Mouse (Mus musculus) megakaryocyte, embryonic 14.5 days (primary cell): ENCODE results near the gene Ghsr. TPM values are rescaled to one million over a fixed set of nuclear protein-coding genes. Genes with fewer than 3 reads are reported as not detected.

ENCODE experiments used
- H3K27me3 ChIP-seq: replicated peaks from 2 replicates; pipeline ENCODE3; 2012; ENCODE audit warnings: inconsistent platforms
- H3K36me3 ChIP-seq: replicated peaks from 2 replicates; pipeline ENCODE3; 2012; ENCODE audit warnings: low read length, inconsistent platforms, mixed read lengths
- H3K4me1 ChIP-seq: 2 replicates; pipeline ENCODE4 v1.6.1; 2012; ENCODE audit warnings: inconsistent platforms
- H3K4me3 ChIP-seq: replicated peaks from 2 replicates; pipeline ENCODE3; 2012; ENCODE audit warnings: moderate library complexity, mild to moderate bottlenecking, inconsistent platforms
- H3K9me3 ChIP-seq: 2 replicates; pipeline ENCODE4 v1.6.1; 2012; ENCODE audit warnings: inconsistent platforms
- FLI1 ChIP-seq: IDR thresholded peaks from 2 replicates; pipeline ENCODE4 v1.6.1; 2012; ENCODE audit warnings: low read length, inconsistent platforms, mixed read lengths
- GATA1 ChIP-seq: IDR thresholded peaks from 3 replicates; pipeline ENCODE4 v1.6.1; 2012; ENCODE audit warnings: mixed read lengths, low read length, inconsistent platforms, borderline replicate concordance
- polyA plus RNA-seq: library from polyadenylated mRNA; stranded (reverse); fragments of >175 nt; gene quantifications from 2 replicates; pipeline ENCODE4 v1.2.3, GENCODE M21; 2012; ENCODE audit warnings: low replicate concordance; ENCODE audit not compliant: insufficient read depth

Gene Ghsr
- polyA plus RNA-seq, 1 experiment: 0.08 TPM

- peaks cover under 1% of the 10 kb centered on the region; the same call in 1 of the 2 replicates for H3K9me3 ChIP-seq
- H3K4me1 ChIP-seq: no peaks in the 10 kb centered on the region
- TF ChIP-seq GATA1 (no peak), FLI1 (no peak)
- H3K27me3 ChIP-seq: no peaks in the 10 kb centered on the region
- no peak overlapping the region for H3K4me3 ChIP-seq
- no peaks in the 10 kb centered on the region for H3K36me3 ChIP-seq
These were observed 35.3 kb downstream of the Ghsr start for GRCm38 (mm10) chr3:27406440-27406839.

GRCm38 (mm10) chr3:27408564-27408963 is 37.4 kb downstream of the Ghsr start:
- no peaks in the 10 kb centered on the region for H3K27me3 ChIP-seq
- TF ChIP-seq FLI1 (no peak), GATA1 (no peak)
- H3K4me3 ChIP-seq: no peak overlapping the region
- H3K36me3 ChIP-seq: no peaks in the 10 kb centered on the region
- no peaks in the 10 kb centered on the region for H3K9me3 ChIP-seq
- no peaks in the 10 kb centered on the region for H3K4me1 ChIP-seq

- Histone ChIP-seq H3K36me3 (no peaks in the 10 kb centered on the region), H3K4me1 (no peaks in the 10 kb centered on the region), H3K9me3 (0 out of 2 replicates have a peak, but pooled peaks cover 3% of the 10 kb centered on the region), H3K27me3 (no peaks in the 10 kb centered on the region), H3K4me3 (no peak overlapping the region)
- TF ChIP-seq GATA1: no peak
- TF ChIP-seq FLI1: no peak
These were observed 40.1 kb downstream of the Ghsr start for GRCm38 (mm10) chr3:27411286-27411685.

GRCm38 (mm10) chr3:27413566-27413965 is 42.4 kb downstream of the Ghsr start:
- no peak overlapping the region for H3K4me3 ChIP-seq
- H3K4me1 ChIP-seq: no peaks in the 10 kb centered on the region
- 0 out of 2 replicates have a peak, but pooled peaks cover 3% of the 10 kb centered on the region for H3K9me3 ChIP-seq
- no peak for TF ChIP-seq FLI1
- TF ChIP-seq GATA1: no peak
- no peaks in the 10 kb centered on the region for H3K36me3 ChIP-seq
- H3K27me3 ChIP-seq: no peaks in the 10 kb centered on the region

- no peaks in the 10 kb centered on the region for H3K4me1 ChIP-seq
- no peak overlapping the region for H3K4me3 ChIP-seq
- H3K9me3 ChIP-seq: 0 out of 2 replicates have a peak, but pooled peaks cover 3% of the 10 kb centered on the region
- no peaks in the 10 kb centered on the region for H3K36me3 ChIP-seq
- no peak for TF ChIP-seq GATA1
- no peak for TF ChIP-seq FLI1
- no peaks in the 10 kb centered on the region for H3K27me3 ChIP-seq
These were observed 45.6 kb downstream of the Ghsr start for GRCm38 (mm10) chr3:27416786-27417185.

- no peaks in the 10 kb centered on the region for H3K36me3 ChIP-seq
- H3K4me1 ChIP-seq: no peaks in the 10 kb centered on the region
- H3K27me3 ChIP-seq: no peaks in the 10 kb centered on the region
- no peak for TF ChIP-seq GATA1
- no peak for TF ChIP-seq FLI1
- 0 out of 2 replicates have a peak, but pooled peaks cover 3% of the 10 kb centered on the region for H3K9me3 ChIP-seq
- H3K4me3 ChIP-seq: no peak overlapping the region
These were observed 47.5 kb downstream of the Ghsr start for GRCm38 (mm10) chr3:27418602-27419001.

GRCm38 (mm10) chr3:27421980-27422379 is 50.8 kb downstream of the Ghsr start:
- TF ChIP-seq GATA1: no peak
- no peak for TF ChIP-seq FLI1
- Histone ChIP-seq H3K4me3 (no peak overlapping the region), H3K36me3 (no peaks in the 10 kb centered on the region), H3K27me3 (no peaks in the 10 kb centered on the region), H3K4me1 (no peaks in the 10 kb centered on the region), H3K9me3 (no peaks in the 10 kb centered on the region)

GRCm38 (mm10) chr3:27422521-27422920 is 51.4 kb downstream of the Ghsr start:
- no peaks in the 10 kb centered on the region for H3K4me1 ChIP-seq
- H3K9me3 ChIP-seq: no peaks in the 10 kb centered on the region
- H3K4me3 ChIP-seq: no peak overlapping the region
- H3K36me3 ChIP-seq: no peaks in the 10 kb centered on the region
- TF ChIP-seq GATA1: no peak
- TF ChIP-seq FLI1: no peak
- H3K27me3 ChIP-seq: no peaks in the 10 kb centered on the region

- Histone ChIP-seq H3K9me3 (no peaks in the 10 kb centered on the region), H3K27me3 (no peaks in the 10 kb centered on the region), H3K4me3 (no peak overlapping the region), H3K36me3 (no peaks in the 10 kb centered on the region), H3K4me1 (no peaks in the 10 kb centered on the region)
- TF ChIP-seq FLI1 (no peak), GATA1 (no peak)
These were observed 53.0 kb downstream of the Ghsr start for GRCm38 (mm10) chr3:27424049-27424667.

- no peaks in the 10 kb centered on the region for H3K27me3 ChIP-seq
- no peaks in the 10 kb centered on the region for H3K36me3 ChIP-seq
- peaks cover 3% of the 10 kb centered on the region; the same call in 1 of the 2 replicates for H3K9me3 ChIP-seq
- H3K4me3 ChIP-seq: no peak overlapping the region
- no peak for TF ChIP-seq FLI1
- no peak for TF ChIP-seq GATA1
- H3K4me1 ChIP-seq: no peaks in the 10 kb centered on the region
These were observed 56.3 kb downstream of the Ghsr start for GRCm38 (mm10) chr3:27427406-27427805.

Other genes with a start within 250 kb of the Ghsr start
- gene Ect2, start 217.5 kb upstream of the Ghsr start, polyA plus RNA-seq: 0.09 and 5.1 TPM in 2 replicates
- gene Nceh1, start 188.4 kb upstream of the Ghsr start, polyA plus RNA-seq: 1.8 TPM in 1 of 2 replicates, not detected in the other
- gene Tnfsf10, start 54.3 kb upstream of the Ghsr start, polyA plus RNA-seq: 0.06 TPM in 1 of 2 replicates, not detected in the other